Mouse (Mus musculus) embryonic facial prominence, embryonic 10.5 days (tissue): ENCODE results near the gene Slc25a1. TPM values are rescaled to one million over a fixed set of nuclear protein-coding genes. Genes with fewer than 3 reads are reported as not detected.

ENCODE experiments used
- DNase-seq: peaks from one replicate; pipeline ENCODE4 v3.0.0-alpha.2; 2017; ENCODE audit warnings: low spot score
- H3K27ac ChIP-seq: fragments of 300-500 bp; sonication (generic); replicated peaks from 2 replicates; pipeline ENCODE4 v1.5.1; 2016; ENCODE audit warnings: mild to moderate bottlenecking
- H3K27me3 ChIP-seq: fragments of 300-500 bp; sonication (generic); replicated peaks from 2 replicates; pipeline ENCODE4 v1.6.1; 2016; ENCODE audit warnings: low read depth, mild to moderate bottlenecking; ENCODE audit not compliant: poor library complexity, severe bottlenecking
- H3K36me3 ChIP-seq: fragments of 300-500 bp; sonication (generic); replicated peaks from 2 replicates; pipeline ENCODE4 v1.6.1; 2016; ENCODE audit warnings: mild to moderate bottlenecking, moderate library complexity
- H3K4me1 ChIP-seq: fragments of 300-500 bp; sonication (generic); 2 replicates; pipeline ENCODE4 v1.6.1; 2016
- H3K4me3 ChIP-seq: fragments of 300-500 bp; sonication (generic); 2 replicates; pipeline ENCODE4 v1.5.1; 2016; ENCODE audit warnings: mild to moderate bottlenecking, moderate library complexity
- H3K9me3 ChIP-seq: fragments of 300-500 bp; sonication (generic); 2 replicates; pipeline ENCODE4 v1.6.1; 2016; ENCODE audit warnings: mild to moderate bottlenecking
- WGBS: fragments of 180-500 bp; shearing (Covaris S2); methylation state at CpG from one replicate; pipeline ENCODE4 v1.1.7; 2016; 5-methylcytosine and 5-hydroxymethylcytosine counted together
- polyA plus RNA-seq: library from polyadenylated mRNA; unstranded; fragments of >200 nt; fragmentation: Nextera tagmentation; extraction: Ambion mirVana; gene quantifications from 2 replicates; pipeline ENCODE4 v1.2.1, GENCODE M21; 2016

The Slc25a1 gene
- polyA plus RNA-seq, 1 experiment from 2014 or later: 85.8 TPM

GRCm38 (mm10) chr16:17879571-17879970 is 48.4 kb downstream of the Slc25a1 start:
- 94% methylated on average over 4 of the region's 4 CpGs for WGBS
- Histone ChIP-seq H3K27me3 (no peaks in the 10 kb centered on the region), H3K4me3 (no peak overlapping the region), H3K36me3 (peaks cover 80% of the 10 kb centered on the region), H3K4me1 (peaks cover 6% of the 10 kb centered on the region), H3K9me3 (no peaks in the 10 kb centered on the region), H3K27ac (no peak overlapping the region)
- no peak for DNase-seq

GRCm38 (mm10) chr16:17876096-17876495 is 51.9 kb downstream of the Slc25a1 start:
- Histone ChIP-seq H3K27ac (no peak overlapping the region), H3K4me1 (0 out of 2 replicates have a peak, but pooled peaks cover 5% of the 10 kb centered on the region), H3K27me3 (no peaks in the 10 kb centered on the region), H3K4me3 (no peak overlapping the region), H3K9me3 (no peaks in the 10 kb centered on the region), H3K36me3 (peaks cover 71% of the 10 kb centered on the region)
- DNase-seq: no peak
- 92% methylated on average over 1 of the region's 1 CpGs for WGBS

Other genes starting within 250 kb of the Slc25a1 start
- gene Med15, start 195.3 kb downstream of the Slc25a1 start, polyA plus RNA-seq: 50.3 and 50.5 TPM in 2 replicates
- 64.9 and 72.8 TPM in 2 replicates for gene Klhl22, start 168.6 kb downstream of the Slc25a1 start, polyA plus RNA-seq
- 9.3 and 10.5 TPM in 2 replicates for gene Scarf2, start 130.9 kb downstream of the Slc25a1 start, polyA plus RNA-seq
- not detected in 2 replicates for gene B830017H08Rik, start 95.1 kb downstream of the Slc25a1 start, polyA plus RNA-seq
- 2.5 and 4.1 TPM in 2 replicates for gene Car15, start 89.9 kb downstream of the Slc25a1 start, polyA plus RNA-seq
- gene Gm20518, start 36.5 kb downstream of the Slc25a1 start, polyA plus RNA-seq: 0.35 and 0.42 TPM in 2 replicates
- 0.04 TPM in 1 of 2 replicates, not detected in the other for gene Tssk1, start 34.0 kb downstream of the Slc25a1 start, polyA plus RNA-seq
- gene Dgcr2, start 29.7 kb downstream of the Slc25a1 start, polyA plus RNA-seq: 98.6 and 100 TPM in 2 replicates
- gene Tssk2, start 29.6 kb downstream of the Slc25a1 start, polyA plus RNA-seq: 0.14 TPM in 1 of 2 replicates, not detected in the other
- 57.4 and 60.6 TPM in 2 replicates for gene Ess2, start 16.9 kb downstream of the Slc25a1 start, polyA plus RNA-seq
- gene Gsc2, start 13.2 kb downstream of the Slc25a1 start, polyA plus RNA-seq: not detected in 2 replicates
- not detected in 2 replicates for gene Vpreb2, start 52.2 kb upstream of the Slc25a1 start, polyA plus RNA-seq
- gene Dgcr6, start 124.6 kb upstream of the Slc25a1 start, polyA plus RNA-seq: 151 and 165 TPM in 2 replicates
- gene Prodh, start 162.0 kb upstream of the Slc25a1 start, polyA plus RNA-seq: 16.2 and 16.9 TPM in 2 replicates
- gene Rtn4r, start 199.4 kb upstream of the Slc25a1 start, polyA plus RNA-seq: 0.87 and 1.4 TPM in 2 replicates